Mouse (Mus musculus) thymus, adult 2 months (tissue): Measurements from ENCODE around the gene Mphosph9.

ENCODE experiments used
- CTCF ChIP-seq: fragments of 200-500 bp; IDR thresholded peaks from 2 replicates; pipeline ENCODE4 v1.5.1; 2012; ENCODE audit warnings: mild to moderate bottlenecking, control low read depth, low read length, moderate library complexity, borderline replicate concordance; ENCODE audit not compliant: control insufficient read depth, poor library complexity, insufficient read depth; ENCODE audit errors: extremely low read depth
- POLR2A ChIP-seq: fragments of 200-500 bp; IDR thresholded peaks from 2 replicates; pipeline ENCODE4 v1.6.1; 2012; ENCODE audit warnings: mild to moderate bottlenecking, low read length, control low read depth, moderate library complexity; ENCODE audit not compliant: control insufficient read depth, poor library complexity, insufficient read depth; ENCODE audit errors: extremely low read depth

DNA sequence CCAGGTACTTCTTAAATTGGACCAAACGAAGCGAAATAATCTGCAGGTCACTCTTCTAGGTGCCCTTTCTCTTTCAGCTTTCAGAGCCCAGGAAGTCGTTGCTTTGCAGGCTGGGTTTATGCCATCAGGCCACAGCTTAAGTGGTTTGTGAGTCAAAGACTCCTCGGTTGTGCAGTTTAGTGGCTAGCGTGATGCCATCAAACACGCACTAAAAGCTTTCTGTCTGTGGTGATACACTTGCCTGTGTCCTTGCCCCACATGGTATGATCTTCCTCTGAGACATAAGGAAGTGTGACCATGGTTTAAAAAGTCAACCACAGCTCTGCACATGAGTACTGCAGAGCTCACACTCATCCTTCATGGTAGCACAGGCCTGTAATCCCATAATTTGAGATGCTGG, 2.3 kb upstream of the Mphosph9 start:
- TF ChIP-seq POLR2A (no peak), CTCF (no peak)
